Mouse (Mus musculus) forebrain, embryonic 11.5 days (tissue): ENCODE data around the gene Taf13. TPM values are rescaled to one million over a fixed set of nuclear protein-coding genes. Genes with fewer than 3 reads are reported as not detected.

Experiments
- ATAC-seq: fragments of 200-750 bp; cut with Nextera tagmentation; replicated peaks from 2 replicates; pipeline ENCODE4 v1.8.0; 2017; ENCODE audit warnings: moderate TSS enrichment; ENCODE audit not compliant: low FRiP score
- DNase-seq: peaks from one replicate; pipeline ENCODE4 v3.0.0-alpha.2; 2017; ENCODE audit warnings: low spot score
- H3K27ac ChIP-seq: fragments of 300-500 bp; sonication (generic); 2 replicates; pipeline ENCODE4 v1.5.1; 2014; ENCODE audit warnings: low read depth, low read length
- H3K27me3 ChIP-seq: fragments of 300-500 bp; sonication (generic); 2 replicates; pipeline ENCODE4 v1.6.1; 2014; ENCODE audit warnings: mild to moderate bottlenecking, low read length, mixed read lengths; ENCODE audit not compliant: control insufficient read depth, insufficient read depth
- H3K36me3 ChIP-seq: fragments of 300-500 bp; sonication (generic); 2 replicates; pipeline ENCODE4 v1.6.1; 2014; ENCODE audit warnings: mild to moderate bottlenecking, low read length, moderate library complexity, mixed read lengths; ENCODE audit not compliant: control insufficient read depth, insufficient read depth
- H3K4me1 ChIP-seq: fragments of 300-500 bp; sonication (generic); replicated peaks from 2 replicates; pipeline ENCODE4 v1.6.1; 2014; ENCODE audit warnings: low read length, mixed read lengths; ENCODE audit not compliant: control insufficient read depth, insufficient read depth
- H3K4me2 ChIP-seq: fragments of 300-500 bp; sonication (generic); 2 replicates; pipeline ENCODE4 v1.6.1; 2014; ENCODE audit warnings: low read depth, mild to moderate bottlenecking, low read length, moderate library complexity, mixed read lengths; ENCODE audit not compliant: severe bottlenecking
- H3K4me3 ChIP-seq: fragments of 300-500 bp; sonication (generic); 2 replicates; pipeline ENCODE4 v1.5.1; 2014; ENCODE audit warnings: low read depth, low read length
- H3K9ac ChIP-seq: fragments of 300-500 bp; sonication (generic); 2 replicates; pipeline ENCODE4 v1.6.1; 2014; ENCODE audit warnings: low read length
- H3K9me3 ChIP-seq: fragments of 300-500 bp; sonication (generic); 2 replicates; pipeline ENCODE4 v1.6.1; 2016; ENCODE audit warnings: low read length, mixed read lengths; ENCODE audit not compliant: control insufficient read depth
- WGBS: fragments of 180-500 bp; shearing (Covaris S2); extraction: QIAGEN DNeasy Blood & Tissue Kit; methylation state at CpG from one replicate; pipeline ENCODE4 v1.1.7; 2014; 5-methylcytosine and 5-hydroxymethylcytosine counted together
- polyA plus RNA-seq: library from polyadenylated mRNA; unstranded; fragments of >200 nt; fragmentation: Nextera tagmentation; extraction: Ambion mirVana; gene quantifications from 2 replicates; pipeline ENCODE4 v1.2.1, GENCODE M21; 2014

Taf13 gene
- 55.3 and 63.1 TPM in 2 replicates for polyA plus RNA-seq

DNA sequence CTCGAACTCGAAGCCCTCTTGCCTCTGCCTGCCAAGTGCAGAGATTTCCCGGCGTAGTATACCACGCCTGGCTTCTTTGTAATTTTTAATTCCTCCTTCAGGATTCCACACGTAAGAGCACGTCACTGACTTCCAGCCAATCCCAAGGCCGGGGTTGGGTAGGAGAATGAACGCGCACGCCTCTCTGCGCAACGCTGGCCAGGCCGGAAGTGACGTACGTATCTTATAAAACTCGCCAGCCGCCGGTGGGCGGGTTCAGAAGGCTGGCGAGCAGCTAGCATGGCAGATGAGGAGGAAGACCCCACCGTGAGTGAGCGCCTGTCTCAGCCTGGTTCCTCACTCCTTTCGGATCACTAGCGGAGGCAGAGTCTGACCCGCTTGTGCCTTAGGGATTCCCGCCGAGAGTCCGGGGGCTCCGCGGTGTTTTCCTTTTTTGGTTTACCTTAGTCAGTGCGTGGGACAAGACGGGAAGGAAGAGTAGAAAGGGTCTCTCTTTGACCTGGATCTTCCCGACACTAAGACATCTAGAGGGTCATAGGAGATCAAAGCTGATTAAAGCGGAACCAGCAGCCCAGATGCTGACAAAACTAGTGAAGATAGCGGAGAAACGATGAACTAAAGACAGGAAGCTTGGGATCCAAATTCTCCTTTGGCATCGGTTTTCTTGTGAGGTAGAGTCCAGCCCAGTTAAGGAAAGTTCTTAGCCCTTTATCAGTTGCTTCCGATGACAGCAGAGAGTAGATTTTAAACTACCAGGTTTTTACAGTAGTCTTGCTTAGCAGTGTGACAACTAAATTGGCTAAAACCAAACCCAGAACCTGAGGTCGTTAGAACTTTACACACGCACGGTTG, at the start of gene Taf13:
TSS of gene Taf13 (plus strand) at position 256 of the 852 bp plus-strand sequence.
- no peaks in the 10 kb centered on the region for H3K9me3 ChIP-seq
- peak within 1 kb of the TSS; percentile 85 for H3K4me2 ChIP-seq
- H3K36me3 ChIP-seq, result no peaks in the 10 kb centered on the region
- H3K27me3 ChIP-seq, result no peaks in the 10 kb centered on the region
- H3K4me1 ChIP-seq, result peaks cover 4% of the 10 kb centered on the region; the same call in 1 of the 2 replicates
- WGBS, result 2% methylated on average over 42 of the region's 42 CpGs
- no peak within 1 kb of the TSS for H3K27ac ChIP-seq
- ATAC-seq (peak; percentile 97), DNase-seq (peak; percentile 97)
- peak within 1 kb of the TSS; percentile 70 for H3K4me3 ChIP-seq
- H3K9ac ChIP-seq, result peak within 1 kb of the TSS; percentile 88

DNA sequence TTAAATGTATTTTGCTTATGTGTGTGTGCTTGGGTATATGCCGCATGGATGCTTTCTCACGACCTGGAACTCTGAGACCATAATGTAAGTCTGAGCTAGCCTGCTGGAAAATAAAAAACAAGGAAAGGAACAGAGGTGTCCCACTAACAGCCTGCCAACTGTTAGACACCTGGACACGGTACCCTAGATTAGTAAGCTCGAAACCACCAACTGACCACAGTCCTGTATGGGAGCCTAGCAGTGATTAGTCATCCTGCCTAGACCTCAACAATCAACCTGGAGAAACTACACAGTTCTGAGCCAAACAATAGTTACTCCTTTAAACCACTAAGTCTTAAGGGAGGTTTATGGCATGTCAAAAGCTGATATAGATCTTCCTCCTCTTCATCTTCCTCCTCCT, 48.1 kb upstream of the Taf13 start:
- no peak overlapping the region for H3K4me2 ChIP-seq
- H3K36me3 ChIP-seq, result no peaks in the 10 kb centered on the region
- no peak overlapping the region for H3K27ac ChIP-seq
- no peaks in the 10 kb centered on the region for H3K9me3 ChIP-seq
- no peaks in the 10 kb centered on the region for H3K27me3 ChIP-seq
- ATAC-seq (no peak), DNase-seq (no peak)
- no peak overlapping the region for H3K9ac ChIP-seq
- H3K4me1 ChIP-seq, result no peaks in the 10 kb centered on the region
- H3K4me3 ChIP-seq, result no peak overlapping the region
- 91% methylated on average over 4 of the region's 4 CpGs for WGBS

DNA sequence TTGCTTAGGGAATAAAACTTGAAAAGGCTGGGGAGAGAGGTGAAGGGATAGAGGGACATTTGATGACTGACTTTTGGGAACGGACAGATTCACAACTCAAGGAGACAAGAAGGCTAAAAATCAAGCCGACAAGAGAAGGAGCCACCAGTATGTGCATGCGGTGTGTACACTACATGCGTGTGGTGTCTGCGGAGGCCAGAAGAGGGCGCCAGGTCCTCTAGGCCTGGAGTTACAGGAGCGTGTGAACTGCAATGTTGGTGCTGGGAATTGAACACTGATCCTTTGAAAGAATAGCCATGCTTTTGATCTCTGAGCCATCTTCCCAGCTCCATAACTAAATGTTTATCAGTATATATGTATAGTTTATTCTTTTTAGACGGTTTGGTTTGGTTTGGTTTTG, 43.0 kb upstream of the Taf13 start:
- H3K27ac ChIP-seq, result no peak overlapping the region
- no peak overlapping the region for H3K9ac ChIP-seq
- no peaks in the 10 kb centered on the region for H3K4me1 ChIP-seq
- H3K4me2 ChIP-seq, result no peak overlapping the region
- H3K9me3 ChIP-seq, result no peaks in the 10 kb centered on the region
- H3K27me3 ChIP-seq, result no peaks in the 10 kb centered on the region
- ATAC-seq (no peak), DNase-seq (no peak)
- no peaks in the 10 kb centered on the region for H3K36me3 ChIP-seq
- WGBS, result 90% methylated on average over 8 of the region's 8 CpGs
- H3K4me3 ChIP-seq, result no peak overlapping the region

DNA sequence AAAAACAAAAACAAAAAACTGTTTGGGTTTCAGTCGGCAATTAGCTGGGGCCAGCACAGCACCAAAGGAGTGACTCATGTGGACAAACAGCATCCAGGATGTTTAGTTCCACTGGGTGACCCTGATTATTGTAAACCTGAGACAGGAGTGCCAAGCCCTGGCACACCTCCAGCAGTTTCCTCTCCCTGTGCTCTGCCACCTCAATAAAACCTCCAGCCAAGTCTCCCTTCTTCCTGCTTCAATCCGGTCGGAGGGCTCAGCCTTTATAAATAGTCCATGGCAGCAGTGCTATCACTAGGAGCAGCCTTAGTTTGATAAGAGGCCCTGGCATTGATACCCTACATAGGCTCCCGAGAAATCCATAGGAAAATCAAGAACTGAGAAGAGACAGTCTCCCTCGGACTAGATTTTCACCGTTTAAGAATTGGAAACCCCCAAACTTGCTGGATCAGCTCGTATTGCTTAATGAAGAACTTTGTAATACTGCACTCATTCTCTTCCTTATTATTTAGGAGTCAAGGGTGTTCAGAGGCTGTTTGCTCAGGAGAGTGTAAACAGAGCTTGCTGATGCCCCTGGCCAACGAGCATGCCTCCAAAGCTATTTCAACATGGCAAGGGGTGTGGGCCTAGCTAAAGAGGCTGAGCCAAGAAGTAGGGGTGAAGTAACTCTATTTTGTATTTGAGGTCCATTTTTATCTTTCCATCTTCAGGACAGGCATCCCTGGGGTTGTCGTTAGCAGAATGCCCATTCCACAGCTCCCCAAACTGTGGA, 38.2 kb upstream of the Taf13 start:
- Histone ChIP-seq H3K27me3 (peaks cover 8% of the 10 kb centered on the region), H3K9ac (no peak overlapping the region), H3K4me2 (no peak overlapping the region), H3K4me1 (no peaks in the 10 kb centered on the region; the same call in 1 of the 2 replicates), H3K4me3 (no peak overlapping the region), H3K27ac (no peak overlapping the region), H3K36me3 (no peaks in the 10 kb centered on the region), H3K9me3 (no peaks in the 10 kb centered on the region)
- 82% methylated on average over 9 of the region's 9 CpGs for WGBS
- no peak for DNase-seq
- ATAC-seq, result no peak

DNA sequence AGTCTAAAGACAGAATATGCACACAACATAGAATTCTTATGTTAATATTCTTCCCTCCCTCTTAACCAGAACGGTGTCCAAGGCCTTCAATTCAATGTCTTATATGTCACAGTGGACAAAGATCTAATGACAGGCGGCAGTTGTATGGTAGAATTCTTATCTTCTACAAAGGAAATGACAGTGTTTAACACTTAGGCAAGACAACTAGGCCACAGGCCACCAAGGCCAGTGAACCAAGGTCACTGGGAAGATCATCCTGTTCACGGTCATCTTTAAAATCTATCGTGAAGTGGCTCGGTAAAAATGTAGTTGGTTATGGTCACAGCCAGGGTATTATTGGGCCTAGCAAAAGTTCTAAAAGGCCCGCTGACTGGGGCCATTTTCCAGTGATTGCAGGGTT, 37.5 kb upstream of the Taf13 start, which contains the start of gene 1700013F07Rik:
TSS of gene 1700013F07Rik (plus strand) at position 200 of the 400 bp plus-strand sequence.
- Histone ChIP-seq H3K4me3 (no peak within 1 kb of the TSS), H3K4me1 (no peaks in the 10 kb centered on the region; the same call in 1 of the 2 replicates), H3K9me3 (no peaks in the 10 kb centered on the region), H3K4me2 (no peak within 1 kb of the TSS), H3K36me3 (no peaks in the 10 kb centered on the region), H3K9ac (no peak within 1 kb of the TSS), H3K27me3 (peaks cover 8% of the 10 kb centered on the region), H3K27ac (no peak within 1 kb of the TSS)
- ATAC-seq (no peak), DNase-seq (no peak)
- 90% methylated on average over 6 of the region's 6 CpGs for WGBS

DNA sequence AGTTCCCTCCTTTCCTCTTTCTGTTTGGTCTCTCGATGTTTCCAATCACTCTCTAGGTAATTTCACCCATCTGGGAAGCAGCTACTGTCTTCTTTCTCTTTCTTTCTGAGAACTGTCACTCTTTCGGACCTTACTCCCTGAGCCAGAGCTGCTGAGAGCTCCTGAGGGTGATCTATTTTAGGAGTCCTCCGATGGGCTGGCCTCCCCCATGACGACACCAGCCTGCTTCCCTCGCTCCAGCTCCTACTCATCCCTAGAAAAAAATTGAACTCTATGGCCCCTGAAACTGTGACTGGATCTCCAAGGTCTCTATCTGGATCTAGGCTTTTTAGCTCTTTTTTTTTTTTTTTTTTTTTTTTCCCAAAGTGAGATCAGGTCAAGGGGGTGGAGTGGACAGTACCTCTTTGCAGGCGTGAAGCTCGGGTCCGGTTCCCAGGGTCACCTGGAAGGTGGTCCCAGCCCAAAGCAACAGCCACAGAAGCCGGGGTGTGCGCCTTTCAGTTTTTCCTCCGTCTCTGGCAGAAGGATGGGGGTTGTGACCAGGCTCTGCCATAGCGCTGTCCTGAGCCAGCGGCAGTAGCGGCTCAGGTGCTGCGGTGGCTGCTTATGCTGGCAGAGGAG, 35.5 kb upstream of the Taf13 start:
- Histone ChIP-seq H3K27me3 (peaks cover 8% of the 10 kb centered on the region), H3K4me1 (no peaks in the 10 kb centered on the region; the same call in 1 of the 2 replicates), H3K36me3 (no peaks in the 10 kb centered on the region), H3K9ac (peak overlapping the region; percentile 35; the same call in 1 of the 2 replicates), H3K27ac (no peak overlapping the region), H3K4me2 (peak overlapping the region; percentile 93), H3K9me3 (no peaks in the 10 kb centered on the region), H3K4me3 (peak overlapping the region; percentile 47)
- DNase-seq (peak; percentile 59), ATAC-seq (no peak)
- 6% methylated on average over 15 of the region's 15 CpGs for WGBS

DNA sequence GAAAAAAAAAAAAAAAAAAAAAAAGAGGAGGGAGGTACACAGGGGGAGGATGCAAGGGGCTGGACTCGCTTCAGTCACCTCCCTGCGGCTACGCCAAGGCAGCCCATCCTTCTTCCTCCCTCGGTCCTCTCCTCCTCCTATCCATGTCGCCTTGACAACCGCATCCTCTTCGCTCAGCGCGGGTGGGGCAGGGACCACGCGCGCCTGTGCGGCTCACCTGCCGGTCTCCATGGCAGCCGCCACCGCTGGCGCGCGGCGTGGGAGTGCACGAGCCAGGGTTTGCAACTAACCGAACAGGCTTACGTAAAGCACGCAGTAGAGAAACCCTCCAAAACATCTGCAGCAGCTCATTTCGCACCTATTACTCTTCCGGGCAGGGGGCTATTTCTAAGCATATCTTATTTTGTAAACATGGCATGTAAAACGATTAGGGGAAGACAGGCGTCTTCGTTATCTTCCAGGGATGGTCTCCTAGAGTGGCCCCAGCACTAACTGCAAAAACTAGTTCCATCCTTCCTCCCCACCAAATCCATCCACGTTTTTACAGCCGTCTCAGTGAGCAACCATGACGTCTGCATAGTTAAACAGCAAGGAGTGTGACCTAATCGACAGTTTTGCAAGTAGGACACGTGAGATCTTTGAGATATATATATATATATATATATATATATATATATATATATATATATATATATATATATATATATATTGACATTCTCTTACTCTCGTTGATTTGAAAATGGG, 34.8 kb upstream of the Taf13 start, which contains the start of gene 5330417C22Rik:
TSS of gene 5330417C22Rik (minus strand) at position 20 of the 744 bp plus-strand sequence.
- Histone ChIP-seq H3K27ac (no peak within 1 kb of the TSS), H3K4me3 (peak within 1 kb of the TSS; percentile 47), H3K4me2 (peak within 1 kb of the TSS; percentile 93), H3K36me3 (no peaks in the 10 kb centered on the region), H3K27me3 (peaks cover 8% of the 10 kb centered on the region), H3K4me1 (no peaks in the 10 kb centered on the region; the same call in 1 of the 2 replicates), H3K9ac (peak within 1 kb of the TSS; percentile 35; the same call in 1 of the 2 replicates), H3K9me3 (no peaks in the 10 kb centered on the region)
- ATAC-seq (peak; percentile 81), DNase-seq (peak; percentile 67)
- WGBS, result 2% methylated on average over 35 of the region's 35 CpGs
